Mouse (Mus musculus) MEL (cell line): ENCODE measurements at regions not wholly inside any gene's neighbourhood (a gene's known extent, or its start where the extent isn't known, plus 50 kb on each side); places are given as distances from the start of the nearest gene placed in this dataset.

Experiments used
- DNase-seq: peaks from one replicate; pipeline ENCODE4 v3.0.0; 2011; ENCODE audit warnings: low read depth, low spot score
- H3K27ac ChIP-seq: 2 replicates; pipeline ENCODE4 v1.5.1; 2012; ENCODE audit warnings: low read depth, mild to moderate bottlenecking, control low read depth, low read length, moderate library complexity; ENCODE audit not compliant: control insufficient read depth
- H3K27me3 ChIP-seq, 2 experiments: fragments of 150-350 bp in 1 of 2; sonication (generic) in 1 of 2; 2 replicates each; pipeline ENCODE4 v1.6.1; 2012; ENCODE audit warnings: low read length in 2 of 2, mild to moderate bottlenecking in 2 of 2, improper control_type of control experiment in 1 of 2, moderate library complexity in 1 of 2; ENCODE audit not compliant: insufficient read depth in 2 of 2, control insufficient read depth in 1 of 2
- H3K36me3 ChIP-seq, 2 experiments: 2 replicates each; pipeline ENCODE4 v1.6.1; 2012 to 2014; ENCODE audit warnings: low read length in 2 of 2, improper control_type of control experiment in 1 of 2, inconsistent platforms in 1 of 2, mild to moderate bottlenecking in 1 of 2; ENCODE audit not compliant: insufficient read depth in 2 of 2, control insufficient read depth in 1 of 2
- H3K4me1 ChIP-seq, 2 experiments: fragments of 150-350 bp in 1 of 2; sonication (generic) in 1 of 2; 2 replicates each; pipeline ENCODE4 v1.6.1; 2012; ENCODE audit warnings: low read length in 2 of 2, improper control_type of control experiment in 1 of 2, mild to moderate bottlenecking in 1 of 2; ENCODE audit not compliant: insufficient read depth in 2 of 2, control insufficient read depth in 1 of 2
- H3K4me3 ChIP-seq, 2 experiments: fragments of 150-350 bp in 1 of 2; sonication (generic) in 1 of 2; 2 replicates each; pipeline ENCODE4 v1.5.1; 2012; ENCODE audit warnings: low read depth in 2 of 2, low read length in 2 of 2, mild to moderate bottlenecking in 2 of 2, moderate library complexity in 2 of 2, control low read depth in 1 of 2, improper control_type of control experiment in 1 of 2; ENCODE audit not compliant: control insufficient read depth in 1 of 2, insufficient read depth in 1 of 2
- H3K79me2 ChIP-seq: 2 replicates; pipeline ENCODE4 v1.6.1; 2012; ENCODE audit warnings: mild to moderate bottlenecking, low read length, moderate library complexity; ENCODE audit not compliant: control insufficient read depth, poor library complexity, insufficient read depth
- H3K9ac ChIP-seq: 2 replicates; pipeline ENCODE4 v1.6.1; 2012; ENCODE audit warnings: low read depth, mild to moderate bottlenecking, control low read depth, low read length, moderate library complexity; ENCODE audit not compliant: control insufficient read depth, poor library complexity, severe bottlenecking
- H3K9me3 ChIP-seq: fragments of 150-350 bp; sonication (generic); replicated peaks from 2 replicates; pipeline ENCODE4 v1.6.1; 2012; ENCODE audit warnings: mild to moderate bottlenecking, low read length, improper control_type of control experiment, moderate library complexity; ENCODE audit not compliant: insufficient read depth
- BHLHE40 ChIP-seq: IDR thresholded peaks from 2 replicates; pipeline ENCODE4 v1.6.1; 2012; ENCODE audit warnings: low read depth, mild to moderate bottlenecking, inconsistent platforms, low read length, improper control_type of control experiment, borderline replicate concordance
- CHD1 ChIP-seq: IDR thresholded peaks from 2 replicates; pipeline ENCODE4 v1.6.1; 2012; ENCODE audit warnings: low read depth, mild to moderate bottlenecking, inconsistent platforms, low read length, improper control_type of control experiment
- CHD2 ChIP-seq: IDR thresholded peaks from 2 replicates; pipeline ENCODE4 v1.6.1; 2011; ENCODE audit warnings: low read length, improper control_type of control experiment
- CTCF ChIP-seq, 3 experiments: IDR thresholded peaks in 2 of 3; conservative IDR thresholded peaks in 1 of 3; 2 replicates each; pipeline ENCODE4 v1.5.1; 2011 to 2012; ENCODE audit warnings: low read length in 3 of 3, low read depth in 2 of 3, mild to moderate bottlenecking in 2 of 3, improper control_type of control experiment in 1 of 3, inconsistent platforms in 1 of 3, mixed read lengths in 1 of 3, moderate library complexity in 1 of 3; ENCODE audit not compliant: control insufficient read depth in 1 of 3, insufficient read depth in 1 of 3, poor library complexity in 1 of 3, severe bottlenecking in 1 of 3
- E2F4 ChIP-seq: IDR thresholded peaks from 2 replicates; pipeline ENCODE4 v1.6.1; 2011; ENCODE audit warnings: low read depth, low read length, improper control_type of control experiment, borderline replicate concordance
- ELF1 ChIP-seq: IDR thresholded peaks from 2 replicates; pipeline ENCODE4 v1.6.1; 2014; ENCODE audit warnings: low read depth, mild to moderate bottlenecking, inconsistent platforms, low read length, improper control_type of control experiment, moderate library complexity
- EP300 ChIP-seq, 2 experiments: IDR thresholded peaks; 2 replicates each; pipeline ENCODE4 v1.6.1; 2011; ENCODE audit warnings: improper control_type of control experiment in 2 of 2, low read length in 2 of 2, low read depth in 1 of 2, mild to moderate bottlenecking in 1 of 2
- ETS1 ChIP-seq: IDR thresholded peaks from 2 replicates; pipeline ENCODE4 v1.6.1; 2012; ENCODE audit warnings: low read depth, mild to moderate bottlenecking, inconsistent platforms, low read length, improper control_type of control experiment, moderate library complexity
- GABPA ChIP-seq: IDR thresholded peaks from 2 replicates; pipeline ENCODE4 v1.6.1; 2012; ENCODE audit warnings: low read depth, mild to moderate bottlenecking, inconsistent platforms, low read length, improper control_type of control experiment, moderate library complexity
- GATA1 ChIP-seq: IDR thresholded peaks from 2 replicates; pipeline ENCODE4 v1.6.1; 2011; ENCODE audit warnings: low read depth, low read length, improper control_type of control experiment
- HCFC1 ChIP-seq: IDR thresholded peaks from 2 replicates; pipeline ENCODE4 v1.6.1; 2012; ENCODE audit warnings: low read depth, mild to moderate bottlenecking, inconsistent platforms, low read length, improper control_type of control experiment, moderate library complexity
- JUND ChIP-seq: IDR thresholded peaks from 2 replicates; pipeline ENCODE4 v1.6.1; 2011; ENCODE audit warnings: low read depth, mild to moderate bottlenecking, improper control_type of control experiment, low read length
- MAFK ChIP-seq: IDR thresholded peaks from 2 replicates; pipeline ENCODE4 v1.6.1; 2011; ENCODE audit warnings: low read depth, mild to moderate bottlenecking, low read length, improper control_type of control experiment, borderline replicate concordance
- MAX ChIP-seq: IDR thresholded peaks from 2 replicates; pipeline ENCODE4 v1.6.1; 2011; ENCODE audit warnings: low read length, improper control_type of control experiment
- MAZ ChIP-seq: IDR thresholded peaks from 2 replicates; pipeline ENCODE4 v1.6.1; 2012; ENCODE audit warnings: low read depth, mild to moderate bottlenecking, inconsistent platforms, low read length, improper control_type of control experiment
- MYB ChIP-seq: IDR thresholded peaks from 2 replicates; pipeline ENCODE4 v1.6.1; 2011; ENCODE audit warnings: mild to moderate bottlenecking, low read depth, low read length, improper control_type of control experiment
- MYC ChIP-seq: IDR thresholded peaks from 2 replicates; pipeline ENCODE4 v1.6.1; 2011; ENCODE audit warnings: low read depth, mild to moderate bottlenecking, low read length, improper control_type of control experiment, moderate library complexity
- NELFE ChIP-seq: IDR thresholded peaks from 2 replicates; pipeline ENCODE4 v1.6.1; 2011; ENCODE audit warnings: low read depth, low read length, improper control_type of control experiment
- NRF1 ChIP-seq: IDR thresholded peaks from 2 replicates; pipeline ENCODE4 v1.6.1; 2014; ENCODE audit warnings: low read depth, mild to moderate bottlenecking, inconsistent platforms, low read length, improper control_type of control experiment, moderate library complexity; ENCODE audit not compliant: poor library complexity, insufficient read depth, severe bottlenecking
- POLR2A ChIP-seq, 2 experiments: IDR thresholded peaks; 2 replicates each; pipeline ENCODE4 v1.6.1; 2011 to 2012; ENCODE audit warnings: low read length in 2 of 2, mild to moderate bottlenecking in 2 of 2, control low read depth in 1 of 2, improper control_type of control experiment in 1 of 2, low read depth in 1 of 2, moderate library complexity in 1 of 2; ENCODE audit not compliant: control insufficient read depth in 1 of 2, insufficient read depth in 1 of 2, poor library complexity in 1 of 2
- POLR2AphosphoS2 ChIP-seq: IDR thresholded peaks from 2 replicates; pipeline ENCODE4 v1.6.1; 2011; ENCODE audit warnings: low read length, improper control_type of control experiment
- SIN3A ChIP-seq: IDR thresholded peaks from 2 replicates; pipeline ENCODE4 v1.6.1; 2012; ENCODE audit warnings: low read length, improper control_type of control experiment, inconsistent platforms
- SMC3 ChIP-seq: IDR thresholded peaks from 2 replicates; pipeline ENCODE4 v1.6.1; 2011; ENCODE audit warnings: low read depth, low read length, improper control_type of control experiment
- TAL1 ChIP-seq: IDR thresholded peaks from 2 replicates; pipeline ENCODE4 v1.6.1; 2012; ENCODE audit warnings: mild to moderate bottlenecking, inconsistent platforms, low read length, moderate library complexity, mixed read lengths
- TBP ChIP-seq: IDR thresholded peaks from 2 replicates; pipeline ENCODE4 v1.8.0; 2011; ENCODE audit warnings: low read depth, low read length, improper control_type of control experiment
- UBTF ChIP-seq: IDR thresholded peaks from 2 replicates; pipeline ENCODE4 v1.6.1; 2012; ENCODE audit warnings: low read depth, mild to moderate bottlenecking, inconsistent platforms, low read length, improper control_type of control experiment, moderate library complexity, borderline replicate concordance; ENCODE audit not compliant: insufficient read depth
- USF1 ChIP-seq: IDR thresholded peaks from 2 replicates; pipeline ENCODE4 v1.6.1; 2014; ENCODE audit warnings: low read depth, mild to moderate bottlenecking, inconsistent platforms, low read length, improper control_type of control experiment, moderate library complexity
- USF2 ChIP-seq, 2 experiments: IDR thresholded peaks; 2 replicates each; pipeline ENCODE4 v1.6.1; 2011 to 2012; ENCODE audit warnings: improper control_type of control experiment in 2 of 2, low read length in 2 of 2, borderline replicate concordance in 1 of 2, inconsistent platforms in 1 of 2, low read depth in 1 of 2, mild to moderate bottlenecking in 1 of 2; ENCODE audit not compliant: insufficient read depth in 1 of 2
- ZC3H11A ChIP-seq: IDR thresholded peaks from 2 replicates; pipeline ENCODE4 v1.6.1; 2012; ENCODE audit warnings: low read depth, mild to moderate bottlenecking, inconsistent platforms, low read length, improper control_type of control experiment
- ZNF384 ChIP-seq: IDR thresholded peaks from 2 replicates; pipeline ENCODE4 v1.6.1; 2012; ENCODE audit warnings: low read depth, mild to moderate bottlenecking, inconsistent platforms, low read length, improper control_type of control experiment

GRCm38 (mm10) chr9:23911851-23912250 is 185.9 kb upstream of the Npsr1 start:
- Histone ChIP-seq H3K4me1 (no peaks in the 10 kb centered on the region), H3K36me3 (no peaks in the 10 kb centered on the region), H3K79me2 (no peaks in the 10 kb centered on the region), H3K27ac (no peak overlapping the region), H3K9ac (no peak overlapping the region)
- TF ChIP-seq MYB (no peak), SMC3 (no peak), JUND (no peak), MAX (no peak), ZNF384 (no peak), ELF1 (no peak), SIN3A (no peak), EP300 (IDR thresholded peaks at IDR 0.05; ENCODE audit: low read depth in 1 of 2, low read length in 2 of 2) (no peak), MAZ (no peak), MYC (no peak), UBTF (no peak), BHLHE40 (no peak), TBP (no peak), MAFK (no peak), E2F4 (no peak), NRF1 (no peak), CHD2 (no peak)
- TF ChIP-seq, all 39 proteins: peak for 0
- H3K4me3 ChIP-seq, result no peak overlapping the region
- H3K9me3 ChIP-seq, result no peaks in the 10 kb centered on the region
- no peak for DNase-seq
- no peaks in the 10 kb centered on the region for H3K27me3 ChIP-seq

DNA sequence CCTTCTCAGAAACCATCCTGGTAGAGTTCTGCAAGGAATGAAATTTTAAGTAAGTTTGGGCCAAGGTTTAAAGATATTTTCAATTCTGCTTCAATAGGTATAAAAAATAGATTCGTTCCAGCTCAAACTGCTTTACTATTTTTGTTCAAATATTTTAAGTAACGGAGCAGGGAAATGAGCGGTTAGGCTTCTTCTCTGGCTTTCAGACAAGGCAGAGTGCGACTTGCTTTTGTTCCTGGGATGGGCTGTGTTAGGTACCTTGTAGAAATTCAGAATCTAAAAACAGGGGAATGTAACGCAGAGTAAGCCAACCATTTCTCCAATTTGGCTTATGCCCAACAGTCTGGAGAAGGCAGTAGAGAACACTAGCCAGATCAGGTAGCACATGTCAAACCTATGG is 180.5 kb upstream of the Npsr1 start:
- Histone ChIP-seq H3K4me1 (no peaks in the 10 kb centered on the region), H3K27me3 (no peaks in the 10 kb centered on the region), H3K9me3 (no peaks in the 10 kb centered on the region), H3K9ac (no peak overlapping the region), H3K27ac (no peak overlapping the region), H3K4me3 (no peak overlapping the region), H3K79me2 (no peaks in the 10 kb centered on the region), H3K36me3 (no peaks in the 10 kb centered on the region)
- DNase-seq, result no peak
- TF ChIP-seq CHD1, result no peak
- TF ChIP-seq GABPA, result no peak
- no peak for TF ChIP-seq CTCF (IDR thresholded peaks at IDR 0.05 in 2 of 3, conservative IDR thresholded peaks at IDR 0.05 in 1 of 3; ENCODE audit: control insufficient read depth in 1 of 3, insufficient read depth in 1 of 3, low read depth in 2 of 3, low read length in 3 of 3, poor library complexity in 1 of 3, severe bottlenecking in 1 of 3)
- no peak for TF ChIP-seq USF1
- TF ChIP-seq HCFC1, result no peak
- TF ChIP-seq POLR2A (IDR thresholded peaks at IDR 0.05; ENCODE audit: control insufficient read depth in 1 of 2, insufficient read depth in 1 of 2, low read depth in 1 of 2, low read length in 2 of 2, poor library complexity in 1 of 2), result no peak
- TF ChIP-seq NELFE, result no peak
- no peak for TF ChIP-seq POLR2AphosphoS2
- TF ChIP-seq ZC3H11A, result no peak
- no peak for TF ChIP-seq ZNF384
- no peak for TF ChIP-seq GATA1
- no peak for TF ChIP-seq EP300 (IDR thresholded peaks at IDR 0.05; ENCODE audit: low read depth in 1 of 2, low read length in 2 of 2)
- no peak for TF ChIP-seq SIN3A
- no peak for TF ChIP-seq TAL1
- TF ChIP-seq USF2 (IDR thresholded peaks at IDR 0.05; ENCODE audit: borderline replicate concordance in 1 of 2, insufficient read depth in 1 of 2, low read depth in 1 of 2, low read length in 2 of 2), result no peak
- TF ChIP-seq MYC, result no peak
- TF ChIP-seq TBP, result no peak
- no peak for TF ChIP-seq ETS1
